Mouse (Mus musculus): Measurements from ENCODE around the gene Gm4756. TPM values are rescaled to one million over a fixed set of nuclear protein-coding genes. Genes with fewer than 3 reads are reported as not detected.
"Not testable (repeated sequence)": the region's sequence is repeated elsewhere in the genome, so short reads cannot be mapped to it uniquely, and the experiment has no call there.

The Gm4756 gene
- polyA plus RNA-seq, 1 experiment, result 1.2 TPM

DNA sequence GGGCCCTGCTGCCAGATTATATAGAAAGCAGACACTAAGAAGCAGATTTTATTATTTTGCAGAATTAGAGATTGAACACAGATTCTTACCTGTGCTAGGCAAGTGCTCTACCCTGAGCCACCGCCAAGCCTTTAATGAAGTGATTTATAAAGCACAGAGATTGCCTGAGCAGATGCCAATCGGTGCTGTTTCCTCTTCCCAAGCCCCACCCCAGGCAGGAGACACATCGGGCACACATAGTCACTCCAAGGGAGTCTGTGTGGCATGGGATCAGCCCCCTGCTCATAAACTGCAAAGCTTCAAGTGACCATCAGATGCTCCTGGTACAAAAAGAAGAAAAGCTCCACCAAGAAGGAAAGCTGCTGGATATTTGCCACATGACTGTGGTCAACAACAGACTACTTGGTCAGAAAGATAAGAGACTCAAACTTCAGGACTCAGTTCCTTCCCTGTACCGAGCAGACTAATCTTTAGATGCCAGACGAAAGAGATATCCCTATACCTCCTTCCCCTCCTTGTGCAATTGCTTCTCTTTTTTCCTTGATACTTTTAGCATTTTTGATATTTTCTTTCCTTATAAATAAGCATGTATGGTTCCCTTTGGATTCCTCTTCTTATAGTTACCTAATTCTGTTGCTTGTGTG lies 26.5 kb downstream of the Gm4756 start:
- Histone ChIP-seq H3K4me3 (replicated peaks; ENCODE audit: control insufficient read depth, low read depth, low read length) (no peak overlapping the region), H3K27ac (ENCODE audit: control insufficient read depth, insufficient read depth, low read depth, low read length, poor library complexity) (no peak overlapping the region), H3K4me1 (ENCODE audit: control insufficient read depth, insufficient read depth, low read length) (no peaks in the 10 kb centered on the region)
- TF ChIP-seq POLR2A (IDR thresholded peaks at IDR 0.05; ENCODE audit: borderline replicate concordance, control insufficient read depth, low read depth, low read length), result no peak
- TF ChIP-seq CTCF (IDR thresholded peaks at IDR 0.05; ENCODE audit: control insufficient read depth, insufficient read depth, low read length), result no peak
- WGBS, result 5% methylated on average over 5 of the region's 5 CpGs

DNA sequence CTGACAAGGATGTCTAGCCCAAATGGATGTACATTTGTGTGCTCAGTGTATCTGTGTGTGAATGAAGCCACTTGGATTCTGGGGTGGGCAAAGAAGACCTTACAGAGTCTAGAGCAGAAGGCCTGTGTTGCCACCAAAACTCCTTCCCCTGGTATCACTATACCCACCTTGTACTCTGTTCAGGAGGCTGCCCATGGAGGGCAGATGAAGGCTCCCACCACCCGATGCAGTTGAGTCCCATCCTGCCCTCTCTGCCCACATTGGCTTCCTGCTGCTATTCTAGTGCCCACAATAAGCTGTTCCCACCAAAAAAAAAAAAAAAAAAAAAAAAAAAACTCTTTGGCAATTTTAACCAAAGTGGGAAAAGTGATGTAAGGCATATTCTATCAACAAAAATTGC lies 28.0 kb downstream of the Gm4756 start:
- 12% methylated on average over 1 of the region's 1 CpGs for WGBS
- TF ChIP-seq CTCF (IDR thresholded peaks at IDR 0.05; ENCODE audit: control insufficient read depth, insufficient read depth, low read length) (no peak), POLR2A (IDR thresholded peaks at IDR 0.05; ENCODE audit: borderline replicate concordance, control insufficient read depth, low read depth, low read length) (no peak)
- Histone ChIP-seq H3K27ac (ENCODE audit: control insufficient read depth, insufficient read depth, low read depth, low read length, poor library complexity) (no peak overlapping the region), H3K4me3 (replicated peaks; ENCODE audit: control insufficient read depth, low read depth, low read length) (no peak overlapping the region), H3K4me1 (ENCODE audit: control insufficient read depth, insufficient read depth, low read length) (no peaks in the 10 kb centered on the region)

DNA sequence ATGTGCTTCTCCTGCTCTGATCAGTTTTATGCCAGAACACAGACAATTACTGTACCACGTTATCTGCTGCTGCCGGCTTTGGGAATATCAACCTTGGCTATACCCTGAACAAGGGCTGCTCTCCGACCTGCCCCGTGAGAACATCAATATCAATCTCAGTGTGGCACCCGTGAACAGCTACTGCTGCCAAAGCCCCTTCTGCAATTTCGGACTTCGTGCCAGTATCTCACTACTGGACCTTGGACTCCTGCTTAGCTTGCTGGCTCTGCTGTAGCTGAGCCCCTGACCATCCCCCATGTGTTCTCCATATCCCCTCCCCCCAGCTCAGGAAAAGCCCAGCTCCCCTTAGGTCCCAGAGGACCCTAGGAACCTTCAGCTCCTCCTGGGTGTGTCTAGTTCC lies 28.6 kb downstream of the Gm4756 start:
- Histone ChIP-seq H3K4me3 (replicated peaks; ENCODE audit: control insufficient read depth, low read depth, low read length) (no peak overlapping the region), H3K27ac (ENCODE audit: control insufficient read depth, insufficient read depth, low read depth, low read length, poor library complexity) (no peak overlapping the region), H3K4me1 (ENCODE audit: control insufficient read depth, insufficient read depth, low read length) (no peaks in the 10 kb centered on the region)
- no peak for TF ChIP-seq POLR2A (IDR thresholded peaks at IDR 0.05; ENCODE audit: borderline replicate concordance, control insufficient read depth, low read depth, low read length)
- TF ChIP-seq CTCF (IDR thresholded peaks at IDR 0.05; ENCODE audit: control insufficient read depth, insufficient read depth, low read length), result no peak
- WGBS, result 78% methylated on average over 7 of the region's 7 CpGs

DNA sequence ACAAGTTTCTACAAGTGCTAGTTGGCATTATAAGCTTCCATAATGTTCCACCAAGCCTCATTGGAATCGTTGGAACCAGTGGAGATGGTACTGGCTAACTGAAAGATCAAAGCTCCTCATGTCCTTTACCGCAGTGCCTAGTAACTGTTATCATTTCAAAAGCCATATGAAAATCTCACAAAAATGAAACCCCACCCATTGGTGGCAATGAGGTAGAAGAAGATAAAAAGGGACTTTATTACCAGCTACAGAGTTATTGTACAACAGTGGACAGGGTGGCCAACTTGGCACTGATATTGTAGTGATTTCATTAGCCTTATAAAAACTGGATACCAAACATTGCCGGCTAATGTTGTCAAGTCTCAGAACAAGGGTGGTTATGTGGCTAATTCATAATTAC lies 37.4 kb downstream of the Gm4756 start:
- 68% methylated on average over 3 of the region's 3 CpGs for WGBS
- Histone ChIP-seq H3K4me1 (ENCODE audit: control insufficient read depth, insufficient read depth, low read length) (no peaks in the 10 kb centered on the region), H3K27ac (ENCODE audit: control insufficient read depth, insufficient read depth, low read depth, low read length, poor library complexity) (no peak overlapping the region), H3K4me3 (replicated peaks; ENCODE audit: control insufficient read depth, low read depth, low read length) (no peak overlapping the region)
- no peak for TF ChIP-seq CTCF (IDR thresholded peaks at IDR 0.05; ENCODE audit: control insufficient read depth, insufficient read depth, low read length)
- TF ChIP-seq POLR2A (IDR thresholded peaks at IDR 0.05; ENCODE audit: borderline replicate concordance, control insufficient read depth, low read depth, low read length), result no peak

DNA sequence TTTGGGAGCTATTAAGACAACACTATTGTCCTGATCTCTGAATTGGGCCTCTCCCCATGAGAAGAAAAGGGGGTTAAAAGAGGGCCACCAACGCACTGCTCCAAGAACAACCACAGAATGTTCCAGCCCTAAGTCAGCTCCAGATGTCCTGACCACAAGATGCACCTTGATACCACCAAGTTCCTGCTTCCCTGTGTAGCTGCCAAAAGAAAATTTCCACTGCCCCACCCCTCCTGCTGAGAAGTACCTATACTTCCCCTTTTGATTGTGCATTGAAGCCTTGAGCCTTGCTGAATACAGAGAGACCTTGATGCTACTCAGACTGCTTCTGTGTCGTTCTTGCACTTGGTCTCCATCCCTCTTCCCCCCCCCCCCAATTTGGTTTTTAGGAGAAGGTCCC lies 50.7 kb downstream of the Gm4756 start:
- not testable (repeated sequence) for H3K27ac ChIP-seq (ENCODE audit: control insufficient read depth, insufficient read depth, low read depth, low read length, poor library complexity); H3K4me3 ChIP-seq (replicated peaks; ENCODE audit: control insufficient read depth, low read depth, low read length); H3K4me1 ChIP-seq (ENCODE audit: control insufficient read depth, insufficient read depth, low read length)
- 65% methylated on average over 2 of the region's 2 CpGs for WGBS

DNA sequence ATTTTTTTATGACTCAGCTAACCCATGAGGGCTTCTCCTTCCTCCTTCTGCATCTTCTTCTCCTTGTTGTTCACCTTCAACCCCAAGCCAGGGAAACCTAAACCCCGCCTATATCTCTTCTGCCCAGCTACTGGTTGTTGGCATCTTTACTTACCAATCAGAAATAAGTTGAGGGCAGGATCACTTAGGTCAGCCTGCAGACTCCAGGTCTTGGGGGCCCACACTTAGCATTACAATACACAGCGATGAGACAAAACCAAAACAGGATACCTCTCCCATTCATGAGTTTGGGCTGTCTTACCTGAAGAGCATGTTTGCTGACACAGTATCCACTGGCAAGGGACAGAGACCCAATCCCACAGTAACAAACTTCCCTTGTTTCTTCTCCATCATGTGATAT lies 55.5 kb downstream of the Gm4756 start:
- Histone ChIP-seq H3K4me3 (replicated peaks; ENCODE audit: control insufficient read depth, low read depth, low read length) (no peak overlapping the region), H3K27ac (ENCODE audit: control insufficient read depth, insufficient read depth, low read depth, low read length, poor library complexity) (no peak overlapping the region), H3K4me1 (ENCODE audit: control insufficient read depth, insufficient read depth, low read length) (no peaks in the 10 kb centered on the region)
- WGBS, result 64% methylated on average over 2 of the region's 2 CpGs
- TF ChIP-seq POLR2A (IDR thresholded peaks at IDR 0.05; ENCODE audit: borderline replicate concordance, control insufficient read depth, low read depth, low read length) (no peak), CTCF (IDR thresholded peaks at IDR 0.05; ENCODE audit: control insufficient read depth, insufficient read depth, low read length) (no peak)

DNA sequence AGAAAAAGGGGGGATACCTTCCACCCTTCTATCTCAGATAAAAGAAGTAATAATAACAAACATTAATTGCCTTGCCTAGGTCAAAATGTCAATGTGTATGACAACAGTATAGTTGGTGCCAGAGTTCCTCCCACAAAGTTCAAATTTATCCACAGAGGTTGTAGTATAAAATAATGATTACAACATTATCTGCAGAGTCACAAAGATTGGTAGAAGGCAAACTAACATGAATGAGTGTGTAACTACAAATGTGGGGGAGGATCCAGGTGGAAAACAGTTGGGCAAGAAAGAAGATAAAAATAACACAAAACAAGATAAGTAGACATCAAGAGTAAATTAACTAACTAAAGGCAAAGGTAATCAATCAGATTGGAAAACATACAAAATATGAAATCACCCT lies 56.5 kb downstream of the Gm4756 start:
- Histone ChIP-seq H3K4me1 (ENCODE audit: control insufficient read depth, insufficient read depth, low read length) (no peaks in the 10 kb centered on the region), H3K4me3 (replicated peaks; ENCODE audit: control insufficient read depth, low read depth, low read length) (no peak overlapping the region), H3K27ac (ENCODE audit: control insufficient read depth, insufficient read depth, low read depth, low read length, poor library complexity) (no peak overlapping the region)
- no peak for TF ChIP-seq POLR2A (IDR thresholded peaks at IDR 0.05; ENCODE audit: borderline replicate concordance, control insufficient read depth, low read depth, low read length)
- TF ChIP-seq CTCF (IDR thresholded peaks at IDR 0.05; ENCODE audit: control insufficient read depth, insufficient read depth, low read length), result no peak

DNA sequence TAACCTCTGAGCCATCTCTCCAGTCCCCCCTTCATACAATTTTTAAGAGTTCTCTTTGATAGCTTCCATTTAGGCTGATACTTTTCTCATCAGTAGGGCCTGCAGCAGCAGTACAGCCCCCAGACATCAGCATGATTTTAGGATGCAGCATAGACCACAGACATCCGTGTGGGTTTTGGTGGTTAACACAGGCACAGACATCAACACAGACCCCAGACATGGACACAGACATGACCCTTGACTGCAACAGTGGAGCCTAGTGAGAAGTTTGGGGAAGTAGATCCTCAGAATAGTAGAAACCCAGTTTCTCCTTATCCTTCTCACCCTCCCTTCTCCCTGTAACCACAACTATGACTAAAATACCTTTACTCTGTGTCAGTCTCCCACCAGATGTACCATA lies 64.1 kb downstream of the Gm4756 start:
- H3K27ac ChIP-seq (ENCODE audit: control insufficient read depth, insufficient read depth, low read depth, low read length, poor library complexity), result no peak overlapping the region

DNA sequence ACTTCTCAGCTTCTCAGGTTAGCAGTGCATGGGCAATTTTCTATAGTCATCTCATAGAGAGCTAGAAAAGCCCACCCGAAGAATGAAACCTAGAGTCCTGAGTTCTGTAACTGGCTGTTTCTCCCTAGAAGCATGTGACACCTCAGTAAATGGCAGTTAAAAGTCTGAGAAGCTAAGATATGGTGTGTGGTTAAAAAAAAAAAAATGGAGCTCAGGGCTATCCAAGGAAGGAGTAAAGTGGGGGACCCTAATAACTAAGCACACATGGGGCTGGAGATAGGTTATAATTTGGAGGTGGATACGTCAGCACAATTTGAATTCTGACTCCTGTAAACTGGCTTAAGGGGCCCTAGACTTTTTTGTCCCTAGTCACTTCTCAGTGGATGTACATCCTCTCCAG lies 66.4 kb downstream of the Gm4756 start:
- H3K4me3 ChIP-seq (replicated peaks; ENCODE audit: control insufficient read depth, low read depth, low read length), result no peak overlapping the region
- 68% methylated on average over 2 of the region's 2 CpGs for WGBS
- H3K4me1 ChIP-seq (ENCODE audit: control insufficient read depth, insufficient read depth, low read length), result no peaks in the 10 kb centered on the region
- TF ChIP-seq CTCF (IDR thresholded peaks at IDR 0.05; ENCODE audit: control insufficient read depth, insufficient read depth, low read length), result no peak
- TF ChIP-seq POLR2A (IDR thresholded peaks at IDR 0.05; ENCODE audit: borderline replicate concordance, control insufficient read depth, low read depth, low read length), result no peak
- H3K27ac ChIP-seq (ENCODE audit: control insufficient read depth, insufficient read depth, low read depth, low read length, poor library complexity), result no peak overlapping the region

More for the DNA sequence above, 64.1 kb downstream of the Gm4756 start:
- Histone ChIP-seq H3K4me3 (replicated peaks; ENCODE audit: control insufficient read depth, low read depth, low read length) (no peak overlapping the region), H3K4me1 (ENCODE audit: control insufficient read depth, insufficient read depth, low read length) (no peaks in the 10 kb centered on the region)
- 63% methylated on average over 1 of the region's 1 CpGs for WGBS
- TF ChIP-seq CTCF (IDR thresholded peaks at IDR 0.05; ENCODE audit: control insufficient read depth, insufficient read depth, low read length) (no peak), POLR2A (IDR thresholded peaks at IDR 0.05; ENCODE audit: borderline replicate concordance, control insufficient read depth, low read depth, low read length) (no peak)

Data from bone marrow, adult 2 months (tissue).